Mouse (Mus musculus) neural tube, embryonic 11.5 days (tissue): ENCODE data around the gene Topors. TPM values are rescaled to one million over a fixed set of nuclear protein-coding genes. Genes with fewer than 3 reads are reported as not detected.
A peak's percentile ranks its signal among the peaks of the same experiment; 100 is the strongest.

Source experiments
- ATAC-seq: fragments of 200-750 bp; cut with Nextera tagmentation; 2 replicates; pipeline ENCODE4 v1.8.0; 2017; ENCODE audit warnings: moderate number of reproducible peaks, mild to moderate bottlenecking, moderate TSS enrichment, moderate library complexity; ENCODE audit not compliant: insufficient read depth, low FRiP score, low TSS enrichment
- DNase-seq: peaks from one replicate; pipeline ENCODE4 v3.0.0-alpha.2; 2015; ENCODE audit warnings: low spot score
- H3K27ac ChIP-seq: fragments of 300-500 bp; sonication (generic); 2 replicates; pipeline ENCODE4 v1.5.1; 2014; ENCODE audit warnings: low read depth, mild to moderate bottlenecking, low read length
- H3K27me3 ChIP-seq: fragments of 300-500 bp; sonication (generic); 2 replicates; pipeline ENCODE4 v1.6.1; 2014; ENCODE audit warnings: mild to moderate bottlenecking, low read length, mixed read lengths; ENCODE audit not compliant: control insufficient read depth, insufficient read depth
- H3K36me3 ChIP-seq: fragments of 300-500 bp; sonication (generic); 2 replicates; pipeline ENCODE4 v1.6.1; 2014; ENCODE audit warnings: mild to moderate bottlenecking, low read length, moderate library complexity, mixed read lengths; ENCODE audit not compliant: control insufficient read depth, insufficient read depth
- H3K4me1 ChIP-seq: fragments of 300-500 bp; sonication (generic); 2 replicates; pipeline ENCODE4 v1.6.1; 2014; ENCODE audit warnings: low read length, mixed read lengths; ENCODE audit not compliant: control insufficient read depth, insufficient read depth
- H3K4me2 ChIP-seq: fragments of 300-500 bp; sonication (generic); 2 replicates; pipeline ENCODE4 v1.6.1; 2014; ENCODE audit warnings: low read depth, mild to moderate bottlenecking, moderate library complexity
- H3K4me3 ChIP-seq: fragments of 300-500 bp; sonication (generic); 2 replicates; pipeline ENCODE4 v1.5.1; 2014; ENCODE audit warnings: low read depth, low read length
- H3K9ac ChIP-seq: fragments of 300-500 bp; sonication (generic); 2 replicates; pipeline ENCODE4 v1.6.1; 2014; ENCODE audit warnings: mild to moderate bottlenecking, low read length
- H3K9me3 ChIP-seq: fragments of 300-500 bp; sonication (generic); 2 replicates; pipeline ENCODE4 v1.6.1; 2016; ENCODE audit warnings: low read length; ENCODE audit not compliant: control insufficient read depth
- WGBS: fragments of 180-500 bp; shearing (Covaris S2); extraction: QIAGEN DNeasy Blood & Tissue Kit; methylation state at CpG from one replicate; pipeline ENCODE4 v1.1.7; 2014; 5-methylcytosine and 5-hydroxymethylcytosine counted together
- polyA plus RNA-seq: library from polyadenylated mRNA; unstranded; fragments of >200 nt; fragmentation: Nextera tagmentation; extraction: Ambion mirVana; gene quantifications from 2 replicates; pipeline ENCODE4 v1.2.1, GENCODE M21; 2014

The Topors gene
- polyA plus RNA-seq, 1 experiment from 2014 or later, result 49.0 TPM

GRCm38 (mm10) chr4:40267681-40268080 lies 2.0 kb downstream of the Topors start:
- ATAC-seq, result no peak
- H3K27me3 ChIP-seq, result no peaks in the 10 kb centered on the region

GRCm38 (mm10) chr4:40264321-40264720 lies 5.3 kb downstream of the Topors start:
- ATAC-seq (no peak), DNase-seq (no peak)
- no peaks in the 10 kb centered on the region for H3K9me3 ChIP-seq
- H3K36me3 ChIP-seq, result peaks cover 21% of the 10 kb centered on the region
- peaks cover 6% of the 10 kb centered on the region; the same call in 1 of the 2 replicates for H3K4me1 ChIP-seq
- WGBS, result 85% methylated on average over 1 of the region's 1 CpGs
- H3K9ac ChIP-seq, result no peak overlapping the region
- no peaks in the 10 kb centered on the region for H3K27me3 ChIP-seq
- no peak overlapping the region for H3K4me3 ChIP-seq
- H3K27ac ChIP-seq, result no peak overlapping the region
- H3K4me2 ChIP-seq, result no peak overlapping the region

More at GRCm38 (mm10) chr4:40267681-40268080, 2.0 kb downstream of the Topors start:
- Histone ChIP-seq H3K4me1 (peaks cover 6% of the 10 kb centered on the region; the same call in 1 of the 2 replicates), H3K9ac (peak overlapping the region; percentile 85), H3K27ac (peak overlapping the region; percentile 73; the same call in 1 of the 2 replicates), H3K4me3 (peak overlapping the region; percentile 85), H3K9me3 (no peaks in the 10 kb centered on the region), H3K4me2 (peak overlapping the region; percentile 83), H3K36me3 (no peaks in the 10 kb centered on the region)
- DNase-seq, result no peak
- WGBS, result 70% methylated on average over 7 of the region's 7 CpGs

GRCm38 (mm10) chr4:40254385-40255103 lies 15.1 kb downstream of the Topors start:
- Histone ChIP-seq H3K4me2 (no peak overlapping the region), H3K4me3 (no peak overlapping the region), H3K9me3 (no peaks in the 10 kb centered on the region), H3K4me1 (no peaks in the 10 kb centered on the region), H3K27ac (no peak overlapping the region), H3K36me3 (peaks cover 2% of the 10 kb centered on the region; the same call in 1 of the 2 replicates), H3K9ac (no peak overlapping the region), H3K27me3 (no peaks in the 10 kb centered on the region)
- ATAC-seq (no peak), DNase-seq (no peak)
- 86% methylated on average over 8 of the region's 8 CpGs for WGBS

GRCm38 (mm10) chr4:40253766-40254165 lies 15.9 kb downstream of the Topors start:
- Histone ChIP-seq H3K27ac (no peak overlapping the region), H3K9me3 (no peaks in the 10 kb centered on the region), H3K36me3 (no peaks in the 10 kb centered on the region), H3K9ac (no peak overlapping the region), H3K27me3 (no peaks in the 10 kb centered on the region), H3K4me2 (no peak overlapping the region), H3K4me3 (no peak overlapping the region), H3K4me1 (no peaks in the 10 kb centered on the region)
- ATAC-seq, result no peak
- no peak for DNase-seq
- 88% methylated on average over 2 of the region's 2 CpGs for WGBS

GRCm38 (mm10) chr4:40250984-40251383 lies 18.7 kb downstream of the Topors start:
- H3K4me2 ChIP-seq, result no peak overlapping the region
- no peaks in the 10 kb centered on the region for H3K36me3 ChIP-seq
- DNase-seq (no peak), ATAC-seq (no peak)
- H3K4me1 ChIP-seq, result no peaks in the 10 kb centered on the region
- H3K27me3 ChIP-seq, result no peaks in the 10 kb centered on the region
- no peak overlapping the region for H3K9ac ChIP-seq
- H3K4me3 ChIP-seq, result no peak overlapping the region
- 96% methylated on average over 5 of the region's 5 CpGs for WGBS
- no peaks in the 10 kb centered on the region for H3K9me3 ChIP-seq
- H3K27ac ChIP-seq, result no peak overlapping the region

- Histone ChIP-seq H3K27me3 (no peaks in the 10 kb centered on the region), H3K36me3 (no peaks in the 10 kb centered on the region), H3K4me3 (no peak overlapping the region), H3K4me2 (no peak overlapping the region), H3K9me3 (no peaks in the 10 kb centered on the region), H3K9ac (no peak overlapping the region), H3K27ac (no peak overlapping the region), H3K4me1 (no peaks in the 10 kb centered on the region)
- 84% methylated on average over 8 of the region's 8 CpGs for WGBS
- ATAC-seq, result no peak
- DNase-seq, result no peak
Observed at GRCm38 (mm10) chr4:40244035-40244434, 25.6 kb downstream of the Topors start.

GRCm38 (mm10) chr4:40243006-40243405 lies 26.6 kb downstream of the Topors start:
- 86% methylated on average over 4 of the region's 4 CpGs for WGBS
- H3K4me3 ChIP-seq, result no peak overlapping the region
- H3K9ac ChIP-seq, result no peak overlapping the region
- H3K36me3 ChIP-seq, result no peaks in the 10 kb centered on the region
- no peak overlapping the region for H3K4me2 ChIP-seq
- DNase-seq, result no peak
- H3K4me1 ChIP-seq, result 0 out of 2 replicates have a peak, but pooled peaks cover 3% of the 10 kb centered on the region
- H3K9me3 ChIP-seq, result no peaks in the 10 kb centered on the region
- H3K27me3 ChIP-seq, result no peaks in the 10 kb centered on the region
- no peak overlapping the region for H3K27ac ChIP-seq
- ATAC-seq, result no peak

GRCm38 (mm10) chr4:40241928-40242327 lies 27.7 kb downstream of the Topors start:
- no peak overlapping the region for H3K27ac ChIP-seq
- no peak overlapping the region for H3K4me3 ChIP-seq
- no peak for DNase-seq
- H3K36me3 ChIP-seq, result no peaks in the 10 kb centered on the region
- H3K9me3 ChIP-seq, result no peaks in the 10 kb centered on the region
- 0 out of 2 replicates have a peak, but pooled peaks cover 3% of the 10 kb centered on the region for H3K4me1 ChIP-seq
- no peak overlapping the region for H3K9ac ChIP-seq
- no peak for ATAC-seq
- no peaks in the 10 kb centered on the region for H3K27me3 ChIP-seq
- H3K4me2 ChIP-seq, result no peak overlapping the region
- WGBS, result 51% methylated on average over 6 of the region's 6 CpGs

- WGBS, result 34% methylated on average over 5 of the region's 5 CpGs
- Histone ChIP-seq H3K36me3 (no peaks in the 10 kb centered on the region), H3K4me1 (0 out of 2 replicates have a peak, but pooled peaks cover 3% of the 10 kb centered on the region), H3K27me3 (no peaks in the 10 kb centered on the region), H3K4me2 (peak overlapping the region; percentile 78), H3K27ac (no peak overlapping the region), H3K9ac (no peak overlapping the region), H3K9me3 (no peaks in the 10 kb centered on the region), H3K4me3 (peak overlapping the region; percentile 48)
- DNase-seq (no peak), ATAC-seq (no peak)
Observed at GRCm38 (mm10) chr4:40240272-40240744, 29.3 kb downstream of the Topors start.
